Mouse (Mus musculus): ENCODE measurements at regions not wholly inside any gene's neighbourhood (a gene's known extent, or its start where the extent isn't known, plus 50 kb on each side); places are given as distances from the start of the nearest gene placed in this dataset.

DNA sequence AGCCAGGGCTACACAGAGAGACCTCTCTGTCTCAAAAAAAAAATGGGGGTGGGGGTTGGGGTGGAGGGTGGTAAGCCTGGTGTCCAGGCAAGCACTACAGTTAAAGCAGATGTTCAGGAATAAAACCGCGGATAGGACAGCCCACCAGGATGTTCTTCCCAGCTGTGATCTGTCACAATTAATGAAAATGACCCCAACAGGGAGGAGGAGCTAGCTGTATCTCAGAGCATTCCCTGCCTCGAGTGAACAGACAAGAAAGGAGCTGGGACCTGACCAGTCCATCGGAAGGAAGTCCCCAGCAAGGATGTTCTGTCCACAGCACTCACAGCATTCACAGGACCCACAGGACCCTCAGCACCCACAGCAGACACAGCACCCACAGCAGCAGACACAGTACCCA lies 80.4 kb downstream of the Utp6 start:
- no peak for DNase-seq

GRCm38 (mm10) chr11:79878091-79878490 lies 84.1 kb downstream of the Utp6 start:
- DNase-seq: no peak

DNA sequence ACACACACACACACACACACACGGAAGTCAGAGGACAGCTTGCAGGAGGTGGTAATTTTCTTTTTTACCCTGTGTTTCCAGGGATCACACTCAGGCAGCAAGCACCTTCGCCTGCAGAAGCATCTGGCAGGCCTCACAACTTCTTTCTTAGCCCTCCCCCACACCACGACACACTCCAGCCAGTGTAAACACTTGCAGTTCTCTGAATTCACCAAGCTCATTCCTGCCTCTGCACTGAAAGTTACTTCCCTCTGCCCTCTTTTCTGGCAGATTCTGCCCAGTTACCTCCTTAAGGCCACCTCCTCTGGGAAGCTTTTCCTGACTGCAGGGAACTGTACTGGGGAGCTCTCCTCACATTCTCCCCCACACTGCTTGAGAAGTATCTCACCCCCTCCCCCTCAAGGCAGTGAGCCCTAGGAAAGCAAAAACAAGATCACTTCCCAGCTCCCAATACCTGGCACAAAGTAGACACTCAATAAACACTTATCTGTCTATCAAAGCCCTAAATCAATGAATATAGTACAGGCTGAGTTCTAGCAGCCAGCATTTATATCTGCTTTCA lies 84.9 kb downstream of the Utp6 start:
- no peak for DNase-seq

DNA sequence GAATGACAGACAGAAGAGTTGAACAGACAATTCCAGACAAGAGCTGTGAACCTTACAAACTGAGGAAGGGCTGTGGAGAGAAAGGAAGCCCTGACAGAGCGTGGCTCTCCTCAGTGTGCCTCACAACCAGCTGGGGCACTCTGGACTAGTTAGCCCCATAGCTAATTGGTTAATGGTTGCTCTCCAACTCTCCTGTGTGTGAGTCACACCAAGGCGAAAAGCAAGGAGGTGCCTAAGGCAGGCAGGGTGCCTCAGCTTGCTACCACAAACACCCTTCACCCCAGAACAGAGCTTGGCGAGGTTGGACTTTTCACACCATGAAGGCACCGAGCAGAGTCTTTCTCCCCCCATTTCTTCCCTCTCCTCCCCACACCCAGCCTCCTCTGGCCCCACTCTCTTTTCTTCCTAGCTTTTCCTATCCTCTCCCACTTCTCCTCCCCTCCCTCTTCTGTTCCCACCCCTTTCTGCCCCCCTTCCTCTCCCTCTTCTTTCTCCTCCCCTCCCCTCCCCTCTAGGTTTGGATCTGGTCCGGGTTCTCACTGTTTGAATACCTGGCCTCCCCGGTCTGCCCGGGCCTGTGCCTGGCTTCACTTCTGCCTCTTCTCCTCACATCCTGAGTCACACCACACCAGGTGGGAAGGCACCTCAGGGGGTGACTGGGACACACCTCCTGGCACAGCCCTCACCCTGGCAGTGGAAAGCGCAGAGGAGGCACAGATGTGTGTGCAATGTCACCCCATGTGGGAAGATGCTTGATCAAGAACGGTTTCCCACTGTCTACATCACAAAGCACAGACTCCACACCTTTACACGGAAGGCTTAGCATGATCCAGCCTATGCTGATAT lies 90.2 kb downstream of the Utp6 start:
- DNase-seq: no peak

DNA sequence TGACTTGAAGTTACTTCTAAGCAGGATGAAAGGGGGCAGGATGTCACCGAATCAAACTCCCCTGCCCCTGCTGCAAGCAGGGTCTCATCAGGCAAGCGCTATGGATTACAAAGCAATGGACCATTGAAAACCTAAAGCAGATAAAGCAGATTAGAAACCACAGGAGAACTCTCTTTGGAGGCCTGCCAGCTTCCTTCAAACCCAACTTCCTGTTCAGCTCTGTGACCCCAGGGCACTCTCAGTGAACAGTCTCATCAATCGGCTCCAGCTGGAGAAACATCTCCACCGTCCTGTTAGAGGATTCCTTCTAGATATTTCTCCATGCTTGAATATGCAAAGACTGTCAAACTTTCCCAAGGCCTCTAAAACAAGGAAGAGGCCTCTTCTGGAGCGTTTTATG lies 92.0 kb downstream of the Utp6 start:
- no peak for DNase-seq

DNA sequence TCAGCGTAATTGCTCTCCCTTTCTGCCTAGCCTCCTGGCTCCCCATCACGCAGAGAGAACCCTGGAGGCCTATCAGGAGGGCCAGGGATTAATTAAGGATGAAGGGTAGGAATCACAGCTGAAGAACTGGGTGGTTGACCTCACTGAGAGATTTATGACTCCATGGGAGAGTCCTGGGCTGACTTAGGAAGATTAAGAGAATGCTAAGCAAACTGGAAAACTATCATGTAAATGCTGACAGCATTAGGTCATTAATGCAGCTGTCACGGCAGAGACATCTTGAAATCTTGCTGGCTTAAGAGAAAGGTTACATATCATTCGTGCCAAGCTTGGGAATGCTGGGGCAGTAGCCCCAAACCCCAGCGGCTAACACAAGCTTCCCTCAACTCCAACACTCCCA lies 93.2 kb downstream of the Utp6 start:
- no peak for DNase-seq

DNA sequence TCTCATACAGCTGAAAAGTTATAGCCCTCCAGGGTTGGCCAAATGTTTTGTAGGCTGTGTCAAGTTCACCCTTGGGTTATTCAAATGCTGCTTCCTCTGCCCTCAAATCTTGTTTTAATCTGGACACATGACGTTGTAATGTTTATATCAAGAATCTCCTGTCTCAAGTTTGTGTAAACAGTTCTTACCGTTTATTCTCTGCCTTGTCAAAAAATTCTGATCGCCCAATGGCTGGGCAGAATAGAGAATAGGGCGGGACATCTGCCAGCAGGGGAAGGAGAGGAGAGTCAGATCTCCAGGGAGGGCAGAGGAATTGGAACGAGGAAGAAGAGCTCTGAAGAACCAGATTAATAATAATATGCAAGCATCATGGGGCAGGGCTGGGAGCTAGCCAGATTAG lies 97.4 kb downstream of the Utp6 start:
- DNase-seq: no peak

- no peak for DNase-seq
These were observed 98.6 kb downstream of the Utp6 start for GRCm38 (mm10) chr11:79863487-79864175.

- no peak for DNase-seq
These were observed 101.6 kb downstream of the Utp6 start for GRCm38 (mm10) chr11:79860611-79861067.

- no peak for DNase-seq
These were observed 105.8 kb downstream of the Utp6 start for GRCm38 (mm10) chr11:79856376-79856775.

DNA sequence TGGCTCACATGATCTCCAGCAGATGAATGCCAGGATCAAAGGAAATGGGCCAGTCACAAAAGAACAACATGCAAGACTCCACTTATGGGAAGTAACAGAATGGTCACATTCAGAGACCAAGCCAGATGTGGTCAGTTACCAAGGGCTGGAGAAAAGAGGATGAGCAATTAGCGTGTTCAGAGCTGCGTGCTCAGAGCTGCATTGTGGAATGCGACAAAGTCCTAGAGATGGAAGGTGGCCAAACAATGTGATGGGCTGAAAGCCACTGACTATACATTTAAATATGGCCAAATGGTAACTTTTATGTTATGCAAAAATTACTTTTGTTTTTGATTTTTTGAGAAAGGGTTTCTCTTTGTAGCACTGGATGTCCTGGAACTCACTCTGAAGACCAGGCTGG lies 112.6 kb downstream of the Utp6 start:
- no peak for DNase-seq

DNA sequence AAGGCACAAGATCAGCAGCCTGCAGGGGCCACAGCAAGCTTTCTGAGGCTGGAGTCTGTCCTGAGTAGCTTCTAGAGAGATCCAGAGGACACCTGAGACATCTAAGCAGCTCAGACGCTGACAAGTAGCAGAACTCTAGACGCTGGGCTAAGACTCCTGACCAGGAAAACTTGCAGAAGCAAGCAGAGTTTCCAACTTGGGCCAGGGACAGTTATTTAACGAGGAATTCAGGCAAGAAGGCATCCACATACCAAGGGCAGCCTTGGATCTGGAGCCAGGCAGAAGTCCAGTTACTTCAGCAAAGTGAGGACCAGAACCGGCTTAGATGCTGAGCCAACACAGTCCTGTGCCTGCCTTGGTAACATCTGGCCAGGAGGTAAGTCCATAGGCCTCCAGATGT lies 117.8 kb downstream of the Utp6 start:
- no peak for DNase-seq

DNA sequence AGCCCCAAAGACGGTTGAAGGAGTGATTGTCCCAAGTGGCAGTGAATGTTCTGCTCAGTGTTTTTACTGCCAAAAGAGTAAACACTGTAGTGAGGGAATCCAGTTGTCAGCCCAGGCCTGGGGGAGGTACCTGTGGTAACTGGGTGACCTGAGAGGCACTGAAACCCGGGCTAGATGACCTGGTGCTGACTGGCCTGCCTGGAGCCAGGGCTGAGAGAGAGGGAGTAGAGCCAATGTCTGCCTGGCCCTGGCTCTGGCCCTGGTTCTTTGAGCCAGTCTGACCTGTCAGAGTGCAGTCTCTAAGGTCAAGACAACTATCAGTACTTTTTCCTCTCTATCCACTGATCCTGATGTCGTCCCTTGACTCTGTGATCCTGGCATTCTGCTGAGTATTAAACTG lies 119.2 kb downstream of the Utp6 start:
- DNase-seq: no peak

- no peak for DNase-seq
These were observed 122.2 kb downstream of the Utp6 start for GRCm38 (mm10) chr11:79839973-79840372.

- no peak for DNase-seq
These were observed 124.1 kb downstream of the Utp6 start for GRCm38 (mm10) chr11:79838051-79838450.

GRCm38 (mm10) chr11:79837076-79837990 lies 124.9 kb downstream of the Utp6 start:
- DNase-seq: no peak

DNA sequence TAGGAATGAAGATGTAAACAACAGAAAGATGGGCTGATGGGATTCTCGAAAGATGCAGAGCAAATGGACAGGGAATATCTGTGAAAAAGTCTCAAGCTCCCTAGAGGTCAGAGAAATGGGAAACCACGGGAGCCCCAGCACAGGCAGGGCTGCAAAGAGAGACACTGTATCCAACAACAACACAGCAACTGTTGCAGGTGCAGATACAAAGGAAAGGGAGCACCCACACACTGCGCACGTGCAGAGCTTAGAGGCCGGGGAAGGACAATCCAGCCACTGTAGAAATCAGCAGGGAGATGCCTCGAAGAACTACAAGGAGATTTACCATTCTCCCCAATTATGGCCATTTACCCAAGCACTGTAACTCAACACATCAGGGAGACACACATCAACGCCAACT lies 126.3 kb downstream of the Utp6 start:
- DNase-seq: no peak

DNA sequence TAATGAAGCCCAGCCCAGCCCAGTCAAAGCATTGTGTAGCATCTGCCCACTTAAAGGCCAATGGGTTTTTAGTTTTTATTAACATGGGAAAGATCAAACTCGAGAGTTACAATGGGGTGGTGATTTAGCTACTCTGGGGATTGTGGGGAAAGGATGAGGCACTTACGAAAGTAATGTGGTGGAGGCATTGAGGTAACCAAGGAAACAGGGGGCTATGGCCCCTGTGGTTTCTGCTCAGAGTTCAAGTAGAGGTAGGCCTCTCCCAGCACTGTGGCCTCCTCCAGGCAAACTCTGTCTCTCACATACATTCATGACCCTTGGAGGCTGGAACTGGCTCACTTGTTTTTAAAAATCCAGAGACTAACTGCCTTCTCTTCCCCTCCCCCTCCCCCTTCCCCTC lies 128.4 kb downstream of the Utp6 start:
- no peak for DNase-seq

DNA sequence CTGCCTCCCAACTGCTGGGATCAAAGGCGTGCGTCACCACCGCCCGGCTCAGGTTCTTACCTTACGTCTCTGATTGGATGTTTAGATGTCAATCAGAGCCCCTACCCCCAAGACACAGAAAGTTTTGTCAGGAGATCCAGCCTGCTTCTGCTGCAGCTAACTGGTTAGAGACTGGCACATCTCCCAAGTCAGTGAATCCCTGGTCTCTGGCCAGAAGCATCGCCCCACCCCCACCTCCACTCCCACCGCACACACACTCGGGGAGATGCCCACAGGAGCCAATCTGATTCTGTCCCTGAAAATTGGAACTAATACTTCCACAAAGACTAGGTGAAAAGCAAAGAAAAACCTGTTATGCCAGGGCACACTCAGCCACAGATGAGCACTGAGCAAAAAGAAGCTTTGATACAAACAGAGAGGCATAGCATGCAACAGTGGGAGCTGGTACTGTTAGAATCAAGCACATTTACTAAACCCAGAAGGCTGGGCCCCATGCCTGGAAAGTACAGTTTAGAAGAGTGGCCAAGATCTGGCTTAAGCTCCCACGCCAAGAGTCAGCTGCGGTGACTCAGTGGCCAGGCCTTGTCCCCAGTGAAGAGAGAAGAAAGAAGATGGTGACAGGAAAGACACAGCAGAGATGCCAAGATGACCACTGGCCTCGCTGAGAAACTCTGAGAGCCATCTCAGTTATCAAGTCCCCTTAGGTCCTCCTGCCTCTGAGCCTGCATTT lies 130.4 kb downstream of the Utp6 start:
- no peak for DNase-seq

GRCm38 (mm10) chr11:79830567-79831055 lies 131.6 kb downstream of the Utp6 start:
- DNase-seq: no peak

GRCm38 (mm10) chr11:79827034-79827433 lies 135.2 kb downstream of the Utp6 start:
- no peak for DNase-seq

DNA sequence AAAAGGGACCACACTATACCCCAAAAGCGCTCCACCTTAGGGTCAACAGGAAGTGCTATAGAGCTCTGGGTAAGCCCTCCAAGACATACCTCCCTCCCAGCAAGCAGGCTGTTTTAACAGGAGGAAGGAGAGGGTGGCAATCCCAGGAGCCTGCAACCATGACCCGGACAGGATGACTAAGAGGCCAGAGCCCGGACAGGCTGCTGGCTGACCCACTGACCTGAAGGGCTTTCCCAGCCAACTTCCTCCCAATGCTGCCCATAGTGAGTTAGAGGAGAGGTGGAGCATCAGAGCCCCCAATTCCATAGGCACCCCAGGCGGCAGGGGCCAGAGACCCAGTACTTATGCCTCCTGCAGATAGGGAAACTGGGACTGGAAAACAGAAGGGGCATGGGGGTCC lies 136.3 kb downstream of the Utp6 start:
- no peak for DNase-seq

Measured in right cerebral cortex, postnatal 4 days (tissue).